ENCODE assay signal across 10 mouse cellular contexts in genomic region chr1:152592609-152593008, GRCm38 (mm10).
DNase-seq lines count a peak whose midpoint lies in the region; ATAC-seq and TF ChIP-seq lines count a peak whose summit lies in the region.
"Had no signal": no experiment of that assay in that cellular context is flagged by ENCODE, and none has a peak within 500 bp of the region (broad histone marks: within the 10 kb centered on the region; RNA-seq: fewer than 3 reads in every experiment).

No protein-coding gene starts in this region.

- H3K4me1 ChIP-seq in hindbrain, embryonic 14.5 days (replicated peaks; ENCODE audit: control insufficient read depth, insufficient read depth, low read length): peaks cover 6% of the 10 kb centered on the region; the same call in 1 of the 2 replicates
- H3K4me1 ChIP-seq in hindbrain, embryonic 10.5 days (replicated peaks): peaks cover 37% of the 10 kb centered on the region
- H3K4me1 ChIP-seq in liver, embryonic 14.5 days (replicated peaks; ENCODE audit: control insufficient read depth in 2 of 2, insufficient read depth in 2 of 2, low read length in 1 of 2): peaks cover 46 to 50% of the 10 kb centered on the region in 2 experiments
- H3K4me1 ChIP-seq in forebrain, embryonic 10.5 days: peaks cover 37% of the 10 kb centered on the region

- no peak overlapping the region for H3K9ac ChIP-seq in hindbrain, embryonic 14.5 days
- peak overlapping the region; percentile 64 for H3K9ac ChIP-seq in liver, embryonic 14.5 days (replicated peaks)
- H3K9ac ChIP-seq: embryonic facial prominence, embryonic 13.5 days had no signal

- ATAC-seq in hindbrain, embryonic 14.5 days (ENCODE audit: low FRiP score): no peak
- ATAC-seq in liver, embryonic 14.5 days (ENCODE audit: insufficient read depth): peak; percentile 98

- TF ChIP-seq EP300 in liver, embryonic 14.5 days (IDR thresholded peaks at IDR 0.05; ENCODE audit: low read depth): peak; percentile 90

- H3K4me2 ChIP-seq in hindbrain, embryonic 14.5 days (replicated peaks): no peak overlapping the region
- peak overlapping the region; percentile 78 for H3K4me2 ChIP-seq in liver, embryonic 14.5 days (ENCODE audit: low read depth)
- H3K4me2 ChIP-seq: embryonic facial prominence, embryonic 13.5 days had no signal

- no peaks in the 10 kb centered on the region for H3K9me3 ChIP-seq in hindbrain, embryonic 14.5 days (ENCODE audit: control insufficient read depth, low read length)
- no peaks in the 10 kb centered on the region for H3K9me3 ChIP-seq in hindbrain, embryonic 10.5 days
- H3K9me3 ChIP-seq in liver, embryonic 14.5 days (ENCODE audit: control insufficient read depth, low read length): no peaks in the 10 kb centered on the region
- no peaks in the 10 kb centered on the region for H3K9me3 ChIP-seq in forebrain, embryonic 10.5 days
- H3K9me3 ChIP-seq: embryonic facial prominence, embryonic 13.5 days had no signal

- WGBS in hindbrain, embryonic 14.5 days: 72% methylated on average over 6 of the region's 6 CpGs
- 86% methylated on average over 6 of the region's 6 CpGs for WGBS in hindbrain, embryonic 10.5 days
- 15% methylated on average over 6 of the region's 6 CpGs for WGBS in liver, embryonic 14.5 days (ENCODE audit: insufficient replicate concordance)
- 89% methylated on average over 6 of the region's 6 CpGs for WGBS in forebrain, embryonic 10.5 days

- no peaks in the 10 kb centered on the region for H3K36me3 ChIP-seq in hindbrain, embryonic 14.5 days (replicated peaks; ENCODE audit: control insufficient read depth, insufficient read depth)
- H3K36me3 ChIP-seq in hindbrain, embryonic 10.5 days: peaks cover 12% of the 10 kb centered on the region; the same call in 1 of the 2 replicates
- H3K36me3 ChIP-seq in liver, embryonic 14.5 days (replicated peaks; ENCODE audit: control insufficient read depth, insufficient read depth, low read depth): no peaks in the 10 kb centered on the region
- H3K36me3 ChIP-seq in forebrain, embryonic 10.5 days (replicated peaks): peaks cover 6% of the 10 kb centered on the region
- H3K36me3 ChIP-seq: embryonic facial prominence, embryonic 13.5 days had no signal

- TF ChIP-seq CTCF in liver, embryonic 14.5 days (IDR thresholded peaks at IDR 0.05; ENCODE audit: low read depth): no peak

- 0 out of 2 replicates have a peak overlapping the region, but pooled peaks have one; percentile 26 for H3K27ac ChIP-seq in hindbrain, embryonic 14.5 days
- no peak overlapping the region for H3K27ac ChIP-seq in hindbrain, embryonic 10.5 days
- H3K27ac ChIP-seq in liver, embryonic 14.5 days: peak overlapping the region; percentile 95
- no peak overlapping the region for H3K27ac ChIP-seq in forebrain, embryonic 10.5 days
- H3K27ac ChIP-seq: embryonic facial prominence, embryonic 13.5 days had no signal

- no peaks in the 10 kb centered on the region for H3K27me3 ChIP-seq in hindbrain, embryonic 14.5 days (ENCODE audit: control insufficient read depth, insufficient read depth, low read length)
- no peaks in the 10 kb centered on the region for H3K27me3 ChIP-seq in hindbrain, embryonic 10.5 days (ENCODE audit: insufficient read depth, poor library complexity, severe bottlenecking)
- H3K27me3 ChIP-seq in liver, embryonic 14.5 days (ENCODE audit: control insufficient read depth, insufficient read depth, low read length): no peaks in the 10 kb centered on the region
- no peaks in the 10 kb centered on the region for H3K27me3 ChIP-seq in forebrain, embryonic 10.5 days (ENCODE audit: poor library complexity, severe bottlenecking)
- H3K27me3 ChIP-seq: embryonic facial prominence, embryonic 13.5 days had no signal

- no peak for DNase-seq in hindbrain, embryonic 14.5 days (ENCODE audit: low spot score)
- DNase-seq in hindbrain, embryonic 10.5 days (ENCODE audit: low spot score): no peak
- peak; percentile 59 for DNase-seq in c-Kit-positive CD71-positive TER-119-negative erythroid progenitor cells, embryonic 14.5 days (ENCODE audit: low read depth)
- peak; percentile 82 to 87 (median 83) for DNase-seq in liver, embryonic 14.5 days (ENCODE audit: low read depth in 3 of 3, low spot score in 3 of 3)
- peak; percentile 69 to 82 for DNase-seq in spleen, postnatal 36 days (ENCODE audit: low spot score in 2 of 2)
- no peak for DNase-seq in B cell, adult 2 months
- DNase-seq in layer of hippocampus, postnatal 25 days (ENCODE audit: extremely low spot score in 1 of 2, low spot score in 1 of 2): no peak
- DNase-seq in forebrain, embryonic 10.5 days (ENCODE audit: extremely low spot score, low spot score): no peak
- DNase-seq: layer of hippocampus, postnatal 36 days had no signal

- H3K4me3 ChIP-seq in hindbrain, embryonic 14.5 days (replicated peaks; ENCODE audit: low read length): no peak overlapping the region
- H3K4me3 ChIP-seq in hindbrain, embryonic 10.5 days: no peak overlapping the region
- peak overlapping the region; percentile 44 for H3K4me3 ChIP-seq in liver, embryonic 14.5 days (ENCODE audit: insufficient read depth in 1 of 2, low read depth in 2 of 2, low read length in 2 of 2)
- no peak overlapping the region for H3K4me3 ChIP-seq in forebrain, embryonic 10.5 days
- H3K4me3 ChIP-seq: embryonic facial prominence, embryonic 13.5 days had no signal

Comparison
In these comparisons a context has a peak if more than half of its experiments do, and no peak if none do; other contexts are left out.
1. H3K27ac ChIP-seq: peak in hindbrain, embryonic 14.5 days (single experiment) and liver, embryonic 14.5 days (single experiment); none in hindbrain, embryonic 10.5 days (single experiment) and forebrain, embryonic 10.5 days (single experiment).
2. DNase-seq: peak in c-Kit-positive CD71-positive TER-119-negative erythroid progenitor cells, embryonic 14.5 days (single experiment), liver, embryonic 14.5 days (3 of 3) and spleen, postnatal 36 days (2 of 2); none in hindbrain, embryonic 14.5 days (single experiment), hindbrain, embryonic 10.5 days (single experiment), B cell, adult 2 months (0 of 2), layer of hippocampus, postnatal 25 days (0 of 2) and forebrain, embryonic 10.5 days (single experiment).
3. H3K4me3 ChIP-seq: peak in liver, embryonic 14.5 days (2 of 2); none in hindbrain, embryonic 14.5 days (single experiment), hindbrain, embryonic 10.5 days (single experiment) and forebrain, embryonic 10.5 days (single experiment).